Mouse (Mus musculus) heart, embryonic 12.5 days (tissue): ENCODE results near the gene Aloxe3. TPM values are rescaled to one million over a fixed set of nuclear protein-coding genes. Genes with fewer than 3 reads are reported as not detected.

ENCODE experiments used
- ATAC-seq: fragments of 200-750 bp; cut with Nextera tagmentation; 2 replicates; pipeline ENCODE4 v1.8.0; 2017; ENCODE audit warnings: moderate TSS enrichment, moderate library complexity; ENCODE audit not compliant: insufficient number of reproducible peaks, low FRiP score
- H3K27ac ChIP-seq: fragments of 300-500 bp; sonication (generic); 2 replicates; pipeline ENCODE4 v1.5.1; 2016; ENCODE audit warnings: mild to moderate bottlenecking, moderate library complexity; ENCODE audit not compliant: poor library complexity, severe bottlenecking
- H3K27me3 ChIP-seq: fragments of 300-500 bp; sonication (generic); replicated peaks from 2 replicates; pipeline ENCODE4 v1.6.1; 2016; ENCODE audit warnings: mild to moderate bottlenecking, moderate library complexity
- H3K36me3 ChIP-seq: fragments of 300-500 bp; sonication (generic); 2 replicates; pipeline ENCODE4 v1.6.1; 2016; ENCODE audit warnings: mild to moderate bottlenecking, moderate library complexity
- H3K4me1 ChIP-seq: fragments of 300-500 bp; sonication (generic); replicated peaks from 2 replicates; pipeline ENCODE4 v1.6.1; 2016; ENCODE audit warnings: mild to moderate bottlenecking
- H3K4me2 ChIP-seq: fragments of 300-500 bp; sonication (generic); 2 replicates; pipeline ENCODE4 v1.6.1; 2016; ENCODE audit warnings: mild to moderate bottlenecking, moderate library complexity
- H3K4me3 ChIP-seq: fragments of 300-500 bp; sonication (generic); 2 replicates; pipeline ENCODE4 v1.5.1; 2016; ENCODE audit warnings: mild to moderate bottlenecking
- H3K9ac ChIP-seq: fragments of 300-500 bp; sonication (generic); 2 replicates; pipeline ENCODE4 v1.6.1; 2016; ENCODE audit warnings: mild to moderate bottlenecking, moderate library complexity
- H3K9me3 ChIP-seq: fragments of 300-500 bp; sonication (generic); replicated peaks from 2 replicates; pipeline ENCODE4 v1.6.1; 2016; ENCODE audit warnings: mild to moderate bottlenecking, moderate library complexity
- WGBS: fragments of 180-500 bp; shearing (Covaris S2); methylation state at CpG from one replicate; pipeline ENCODE4 v1.1.7; 2016; 5-methylcytosine and 5-hydroxymethylcytosine counted together
- polyA plus RNA-seq: library from polyadenylated mRNA; unstranded; fragments of >200 nt; fragmentation: Nextera tagmentation; extraction: Ambion mirVana; gene quantifications from 2 replicates; pipeline ENCODE4 v1.2.1, GENCODE M21; 2016

Aloxe3 gene
- polyA plus RNA-seq, 1 experiment from 2014 or later: 0.54 TPM

DNA sequence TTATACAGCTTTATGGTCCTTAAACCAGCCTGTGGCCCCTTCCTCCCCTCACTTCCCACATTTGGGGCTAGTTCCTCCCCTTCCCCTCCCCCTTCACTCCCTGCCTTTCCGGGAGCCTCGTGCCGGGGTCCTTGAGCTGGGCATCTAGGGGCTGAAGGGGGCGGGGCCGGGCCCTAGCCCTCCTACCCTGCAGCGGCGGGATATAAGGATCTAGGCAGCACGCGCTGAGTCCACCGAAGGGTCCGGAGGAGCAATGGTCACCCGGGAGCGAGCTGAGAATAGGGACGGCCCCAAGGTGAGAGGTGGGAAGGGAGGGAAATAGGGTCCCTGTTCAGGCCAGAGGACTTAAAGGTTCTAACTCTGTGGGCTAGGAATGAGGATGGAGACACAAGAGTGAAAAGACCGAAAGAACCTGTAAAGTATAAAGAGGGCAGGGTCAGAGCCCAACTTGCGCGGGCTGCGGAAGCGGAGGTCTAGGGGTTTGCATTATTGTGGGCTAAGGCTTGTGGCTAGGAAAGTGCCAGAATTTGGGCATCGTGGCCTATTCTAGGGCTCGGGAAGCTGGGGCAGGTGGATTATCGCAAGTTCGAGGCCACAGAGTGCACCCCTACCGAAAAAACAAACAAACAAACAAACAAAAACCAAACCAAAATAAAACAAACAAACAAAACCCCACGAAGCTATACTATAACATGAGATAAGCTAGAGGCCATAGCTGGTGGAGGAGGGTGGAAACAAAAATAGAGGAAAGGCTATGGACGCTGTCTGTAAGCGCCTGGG, 5.3 kb upstream of the Aloxe3 start, which contains the start of gene Hes7:
Gene Hes7 (plus strand): TSS at position 184 of the 780 bp plus-strand sequence.
- Histone ChIP-seq H3K27me3 (no peaks in the 10 kb centered on the region), H3K9me3 (no peaks in the 10 kb centered on the region), H3K36me3 (no peaks in the 10 kb centered on the region), H3K27ac (peak within 1 kb of the TSS; percentile 2; the same call in 1 of the 2 replicates), H3K9ac (peak within 1 kb of the TSS; percentile 71), H3K4me3 (peak within 1 kb of the TSS; percentile 67), H3K4me2 (peak within 1 kb of the TSS; percentile 90), H3K4me1 (peaks cover 29% of the 10 kb centered on the region)
- ATAC-seq: no peak
- 2% methylated on average over 27 of the region's 27 CpGs for WGBS

- peak overlapping the region; percentile 71 for H3K9ac ChIP-seq
- under 1% methylated on average over 33 of the region's 33 CpGs for WGBS
- no peaks in the 10 kb centered on the region for H3K36me3 ChIP-seq
- H3K27me3 ChIP-seq: no peaks in the 10 kb centered on the region
- peak overlapping the region; percentile 90 for H3K4me2 ChIP-seq
- H3K4me3 ChIP-seq: peak overlapping the region; percentile 67
- no peak for ATAC-seq
- peak overlapping the region; percentile 2; the same call in 1 of the 2 replicates for H3K27ac ChIP-seq
- no peaks in the 10 kb centered on the region for H3K9me3 ChIP-seq
- peaks cover 36% of the 10 kb centered on the region for H3K4me1 ChIP-seq
Observed at GRCm38 (mm10) chr11:69121001-69121740, 4.5 kb upstream of the Aloxe3 start.

DNA sequence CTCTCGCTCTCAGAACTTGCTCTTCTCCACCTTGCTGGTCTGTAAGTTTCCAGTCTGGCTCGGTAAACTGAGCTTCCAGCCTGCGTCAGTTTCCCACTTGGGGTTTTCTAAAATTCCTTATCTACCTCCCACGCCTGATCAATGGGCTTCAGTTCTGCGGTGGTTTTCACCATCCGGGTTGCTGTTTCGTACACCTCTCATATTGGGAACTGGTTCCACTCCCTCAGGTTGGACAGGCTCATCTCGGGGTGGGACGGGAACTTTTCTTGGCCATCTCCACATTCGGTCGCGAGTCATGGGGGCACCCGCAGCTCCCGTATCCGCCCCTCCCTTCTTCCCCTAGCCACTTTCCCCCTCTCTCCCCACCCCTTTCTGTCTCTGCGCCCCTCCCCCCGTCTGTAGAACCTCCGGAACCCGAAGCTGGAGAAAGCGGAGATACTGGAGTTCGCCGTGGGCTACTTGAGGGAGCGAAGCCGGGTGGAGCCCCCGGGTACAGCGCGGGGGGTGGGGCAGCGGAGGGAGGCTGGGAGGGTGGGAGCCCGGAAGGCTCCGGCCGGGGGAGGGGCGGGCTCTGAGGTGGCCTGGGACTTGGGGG, 3.9 kb upstream of the Aloxe3 start:
- Histone ChIP-seq H3K27ac (peak overlapping the region; percentile 88), H3K9me3 (no peaks in the 10 kb centered on the region), H3K4me3 (peak overlapping the region; percentile 67), H3K4me2 (peak overlapping the region; percentile 90), H3K27me3 (peaks cover 1% of the 10 kb centered on the region; the same call in 1 of the 2 replicates), H3K9ac (peak overlapping the region; percentile 71), H3K4me1 (peaks cover 41% of the 10 kb centered on the region), H3K36me3 (no peaks in the 10 kb centered on the region)
- ATAC-seq: no peak; the same call in 1 of the 2 replicates
- 1% methylated on average over 31 of the region's 32 CpGs for WGBS

GRCm38 (mm10) chr11:69122336-69122951, 3.3 kb upstream of the Aloxe3 start, which contains the start of gene 9130213A22Rik:
9130213A22Rik (minus strand) TSS chr11:69122589.
- peaks cover 44% of the 10 kb centered on the region for H3K4me1 ChIP-seq
- under 1% methylated on average over 56 of the region's 66 CpGs for WGBS
- peak; percentile 70 for ATAC-seq

DNA sequence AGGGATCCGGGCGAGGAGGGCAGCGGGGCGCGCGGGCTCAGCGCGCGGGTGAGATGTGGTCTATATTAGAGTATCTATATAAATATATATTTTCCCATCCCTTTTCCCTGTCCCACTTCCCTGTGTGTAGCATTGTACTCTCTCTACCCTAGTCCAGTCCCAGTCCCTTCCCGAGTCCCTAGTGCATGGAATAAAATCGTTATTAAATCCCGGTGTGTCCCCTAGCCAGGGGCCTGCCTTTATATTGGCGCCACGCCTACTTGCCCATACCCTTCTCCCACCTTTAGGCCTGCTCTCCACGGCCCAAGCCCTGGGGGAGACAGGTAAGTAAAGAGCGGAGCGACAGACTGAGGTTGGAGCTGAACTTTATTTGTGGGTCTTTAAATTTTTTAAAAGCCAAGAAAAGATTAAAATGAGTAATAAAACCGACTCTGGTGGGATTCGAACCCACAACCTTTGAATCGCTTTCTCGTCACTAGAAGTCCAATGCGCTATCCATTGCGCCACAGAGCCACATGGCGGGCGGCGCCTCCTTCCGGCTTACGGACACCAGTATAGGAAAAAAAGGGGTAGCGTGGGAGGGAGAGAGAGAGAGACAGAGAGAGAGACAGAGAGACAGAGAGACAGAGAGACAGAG, 2.5 kb upstream of the Aloxe3 start:
- H3K27me3 ChIP-seq: peaks cover 6% of the 10 kb centered on the region; the same call in 1 of the 2 replicates
- H3K4me1 ChIP-seq: peaks cover 48% of the 10 kb centered on the region
- no peaks in the 10 kb centered on the region for H3K36me3 ChIP-seq
- H3K4me2 ChIP-seq: peak overlapping the region; percentile 90
- peak overlapping the region; percentile 88 for H3K27ac ChIP-seq
- H3K4me3 ChIP-seq: peak overlapping the region; percentile 67
- no peak; the same call in 1 of the 2 replicates for ATAC-seq
- H3K9ac ChIP-seq: peak overlapping the region; percentile 71
- no peaks in the 10 kb centered on the region for H3K9me3 ChIP-seq
- WGBS: under 1% methylated on average over 29 of the region's 29 CpGs

More at GRCm38 (mm10) chr11:69122336-69122951, 3.3 kb upstream of the Aloxe3 start, which contains the start of gene 9130213A22Rik:
- Histone ChIP-seq H3K27me3 (peaks cover 6% of the 10 kb centered on the region; the same call in 1 of the 2 replicates), H3K4me3 (peak within 1 kb of the TSS; percentile 67), H3K9me3 (no peaks in the 10 kb centered on the region), H3K27ac (peak within 1 kb of the TSS; percentile 88), H3K36me3 (no peaks in the 10 kb centered on the region), H3K9ac (peak within 1 kb of the TSS; percentile 71), H3K4me2 (peak within 1 kb of the TSS; percentile 90)

DNA sequence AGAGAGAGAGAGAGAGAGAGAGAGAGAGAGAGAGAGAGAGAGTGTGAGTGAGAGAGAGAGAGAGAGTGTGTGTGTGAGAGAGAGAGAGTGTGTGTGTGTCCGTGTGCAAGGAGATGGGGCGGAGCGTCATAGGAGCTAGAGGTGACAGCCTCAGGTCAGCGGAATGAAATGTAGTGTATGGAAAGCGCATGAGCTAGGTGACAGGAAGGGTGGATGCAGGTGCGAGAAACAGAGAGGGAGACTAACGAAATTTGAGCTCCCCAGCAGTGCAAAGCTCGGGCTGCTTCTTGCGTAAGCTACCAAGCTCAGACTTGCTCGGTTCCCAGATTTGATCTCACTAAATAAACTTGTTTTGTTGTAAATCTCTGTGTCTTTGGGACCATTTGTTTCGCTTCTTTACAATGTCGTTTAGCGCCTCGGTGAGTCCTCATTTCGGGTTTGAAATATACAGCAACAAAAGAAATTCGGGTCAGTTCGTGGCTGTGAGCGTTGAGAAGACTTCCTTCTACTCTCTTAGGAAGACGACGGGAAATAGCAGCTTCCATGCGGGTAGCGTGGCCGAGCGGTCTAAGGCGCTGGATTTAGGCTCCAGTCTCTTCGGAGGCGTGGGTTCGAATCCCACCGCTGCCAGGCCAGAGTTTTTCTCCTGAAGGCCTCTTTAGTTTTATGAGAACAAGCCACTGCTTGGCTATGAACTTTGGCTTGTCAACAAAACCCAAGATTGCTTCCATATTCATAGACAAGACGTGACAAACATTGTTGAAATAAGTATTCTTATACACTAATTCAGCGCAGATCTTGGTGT, 1.8 kb upstream of the Aloxe3 start:
- ATAC-seq: peak; percentile 59
- H3K4me2 ChIP-seq: peak overlapping the region; percentile 90
- no peaks in the 10 kb centered on the region for H3K9me3 ChIP-seq
- peak overlapping the region; percentile 63 for H3K9ac ChIP-seq
- H3K4me3 ChIP-seq: peak overlapping the region; percentile 67
- peak overlapping the region; percentile 88 for H3K27ac ChIP-seq
- H3K27me3 ChIP-seq: peaks cover 6% of the 10 kb centered on the region; the same call in 1 of the 2 replicates
- peaks cover 47% of the 10 kb centered on the region for H3K4me1 ChIP-seq
- under 1% methylated on average over 31 of the region's 31 CpGs for WGBS
- no peaks in the 10 kb centered on the region for H3K36me3 ChIP-seq

DNA sequence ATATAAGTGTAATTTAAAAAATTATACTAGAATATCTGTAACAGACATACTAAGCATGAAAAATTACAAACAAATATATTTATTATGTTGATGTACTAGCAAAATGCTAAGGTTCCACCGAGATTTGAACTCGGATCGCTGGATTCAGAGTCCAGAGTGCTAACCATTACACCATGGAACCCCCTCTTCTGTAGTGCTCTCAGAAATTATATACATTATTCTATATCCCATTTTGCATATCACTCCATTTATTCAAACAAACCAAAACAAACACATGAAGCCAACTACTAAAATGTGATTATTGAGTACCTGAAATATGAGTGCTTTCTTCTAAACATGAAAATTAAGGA, 1.2 kb upstream of the Aloxe3 start:
- H3K9ac ChIP-seq: no peak overlapping the region
- H3K9me3 ChIP-seq: no peaks in the 10 kb centered on the region
- 0% methylated on average over 3 of the region's 3 CpGs for WGBS
- H3K4me1 ChIP-seq: peaks cover 41% of the 10 kb centered on the region
- 0 out of 2 replicates have a peak, but pooled peaks have one; percentile 26 for ATAC-seq
- peak overlapping the region; percentile 67; the same call in 1 of the 2 replicates for H3K4me3 ChIP-seq
- H3K4me2 ChIP-seq: no peak overlapping the region
- H3K27ac ChIP-seq: no peak overlapping the region
- H3K36me3 ChIP-seq: no peaks in the 10 kb centered on the region
- H3K27me3 ChIP-seq: peaks cover 10% of the 10 kb centered on the region; the same call in 1 of the 2 replicates

DNA sequence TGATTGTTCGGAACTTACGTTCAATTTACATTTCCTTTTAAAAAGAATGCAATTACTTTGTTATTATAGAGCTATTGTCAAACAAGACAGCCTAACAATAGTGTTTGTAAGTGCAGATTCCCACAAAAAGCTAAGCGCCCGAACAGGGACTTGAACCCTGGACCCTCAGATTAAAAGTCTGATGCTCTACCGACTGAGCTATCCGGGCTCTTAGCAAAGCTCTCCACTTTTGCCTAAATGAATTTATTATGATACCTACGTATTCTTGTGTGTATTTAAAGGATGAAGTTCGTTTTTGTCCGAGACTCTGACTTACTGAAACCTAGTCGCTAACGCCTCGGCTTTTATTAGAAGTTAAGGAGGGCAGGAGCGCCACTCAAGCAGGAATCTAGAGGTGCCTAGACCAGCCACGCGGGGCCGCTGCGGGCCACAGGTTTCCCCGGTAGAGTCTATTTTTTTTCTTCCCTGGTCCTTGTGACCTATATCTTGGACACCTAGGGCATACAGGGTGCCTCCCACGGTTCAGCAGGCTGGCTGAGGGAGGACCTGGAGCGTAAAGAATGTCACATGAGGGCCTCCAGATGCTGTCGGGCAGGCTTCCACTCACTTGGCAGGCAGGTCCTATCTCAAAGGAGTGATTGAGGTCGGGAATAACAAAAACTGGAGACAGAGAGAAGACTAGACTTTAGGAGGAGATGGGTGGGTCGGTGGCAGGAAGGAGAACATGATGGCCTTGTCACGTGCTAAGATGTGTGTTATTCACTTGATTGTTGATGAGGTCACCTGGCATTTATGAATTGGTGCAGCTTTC, 450 bp upstream of the Aloxe3 start:
- H3K9ac ChIP-seq: peak overlapping the region; percentile 71

More for the DNA sequence above, 450 bp upstream of the Aloxe3 start:
- ATAC-seq: peak; percentile 43; the same call in 1 of the 2 replicates
- Histone ChIP-seq H3K36me3 (no peaks in the 10 kb centered on the region), H3K9me3 (no peaks in the 10 kb centered on the region), H3K27ac (peak overlapping the region; percentile 71; the same call in 1 of the 2 replicates), H3K4me3 (peak overlapping the region; percentile 63), H3K4me2 (peak overlapping the region; percentile 92), H3K27me3 (peaks cover 13% of the 10 kb centered on the region; the same call in 1 of the 2 replicates), H3K4me1 (peaks cover 34% of the 10 kb centered on the region)
- under 1% methylated on average over 24 of the region's 24 CpGs for WGBS
